Mouse (Mus musculus) liver, embryonic 16.5 days (tissue): ENCODE measurements at regions not wholly inside any gene's neighbourhood (a gene's known extent, or its start where the extent isn't known, plus 50 kb on each side); places are given as distances from the start of the nearest gene placed in this dataset.

Source experiments
- ATAC-seq: fragments of 200-750 bp; cut with Nextera tagmentation; 2 replicates; pipeline ENCODE4 v1.8.0; 2017; ENCODE audit warnings: low read depth, mild to moderate bottlenecking, moderate number of reproducible peaks, moderate library complexity
- H3K27ac ChIP-seq: fragments of 300-500 bp; sonication (generic); 2 replicates; pipeline ENCODE4 v1.5.1; 2014; ENCODE audit warnings: mild to moderate bottlenecking, low read length
- H3K27me3 ChIP-seq: fragments of 300-500 bp; sonication (generic); 2 replicates; pipeline ENCODE4 v1.6.1; 2014; ENCODE audit warnings: low read depth, low read length, mixed read lengths; ENCODE audit not compliant: control insufficient read depth, insufficient read depth
- H3K36me3 ChIP-seq: fragments of 300-500 bp; sonication (generic); 2 replicates; pipeline ENCODE4 v1.6.1; 2014; ENCODE audit warnings: mild to moderate bottlenecking; ENCODE audit not compliant: control insufficient read depth, insufficient read depth
- H3K4me1 ChIP-seq: fragments of 300-500 bp; sonication (generic); 2 replicates; pipeline ENCODE4 v1.6.1; 2014; ENCODE audit warnings: low read depth, low read length, mixed read lengths; ENCODE audit not compliant: control insufficient read depth
- H3K4me2 ChIP-seq: fragments of 300-500 bp; sonication (generic); 2 replicates; pipeline ENCODE4 v1.6.1; 2014; ENCODE audit warnings: low read depth, low read length, mixed read lengths
- H3K4me3 ChIP-seq: fragments of 300-500 bp; sonication (generic); 2 replicates; pipeline ENCODE4 v1.5.1; 2014; ENCODE audit warnings: low read depth, mild to moderate bottlenecking, low read length
- H3K9ac ChIP-seq: fragments of 300-500 bp; sonication (generic); 2 replicates; pipeline ENCODE4 v1.6.1; 2014; ENCODE audit warnings: low read depth, low read length
- H3K9me3 ChIP-seq: fragments of 300-500 bp; sonication (generic); replicated peaks from 2 replicates; pipeline ENCODE4 v1.6.1; 2016; ENCODE audit warnings: low read length; ENCODE audit not compliant: control insufficient read depth
- WGBS: fragments of 180-500 bp; shearing (Covaris S2); extraction: QIAGEN DNeasy Blood & Tissue Kit; methylation state at CpG from one replicate; pipeline ENCODE4 v1.1.7; 2014; ENCODE audit not compliant: insufficient replicate concordance; 5-methylcytosine and 5-hydroxymethylcytosine counted together

GRCm38 (mm10) chr4:135027136-135027535, 93.3 kb upstream of the Runx3 start:
- H3K27ac ChIP-seq, result no peak overlapping the region
- H3K4me1 ChIP-seq, result no peaks in the 10 kb centered on the region
- WGBS, result 65% methylated on average over 8 of the region's 8 CpGs
- H3K36me3 ChIP-seq, result no peaks in the 10 kb centered on the region
- H3K9me3 ChIP-seq, result peaks cover 4% of the 10 kb centered on the region; the same call in 1 of the 2 replicates
- no peak overlapping the region for H3K9ac ChIP-seq
- no peak overlapping the region for H3K4me3 ChIP-seq
- no peak overlapping the region for H3K4me2 ChIP-seq
- H3K27me3 ChIP-seq, result peaks cover 15% of the 10 kb centered on the region
- ATAC-seq, result no peak

DNA sequence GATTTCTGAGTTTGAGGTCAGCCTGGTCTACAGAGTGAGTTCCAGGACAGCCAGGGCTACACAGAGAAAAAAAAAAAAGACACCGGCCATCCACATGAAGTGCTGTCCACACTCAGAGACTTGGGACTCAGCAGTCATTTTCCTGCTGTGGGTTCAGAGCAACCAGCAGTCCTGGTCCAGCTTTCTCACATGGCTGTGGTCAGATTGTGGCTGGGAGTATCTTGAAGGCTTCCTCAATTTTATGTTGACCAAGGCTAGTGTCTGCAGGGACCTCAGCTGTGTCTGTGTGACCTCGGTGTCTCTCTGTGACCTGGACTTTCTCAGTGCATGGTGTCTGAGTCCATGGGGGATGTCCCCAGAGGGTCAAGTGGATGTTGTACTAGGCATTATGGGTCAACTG, 90.7 kb upstream of the Runx3 start:
- ATAC-seq, result no peak
- peaks cover 15% of the 10 kb centered on the region for H3K27me3 ChIP-seq
- no peak overlapping the region for H3K4me2 ChIP-seq
- no peak overlapping the region for H3K9ac ChIP-seq
- H3K9me3 ChIP-seq, result no peaks in the 10 kb centered on the region
- WGBS, result 61% methylated on average over 2 of the region's 2 CpGs
- H3K4me3 ChIP-seq, result no peak overlapping the region
- H3K4me1 ChIP-seq, result no peaks in the 10 kb centered on the region
- H3K27ac ChIP-seq, result no peak overlapping the region
- no peaks in the 10 kb centered on the region for H3K36me3 ChIP-seq

DNA sequence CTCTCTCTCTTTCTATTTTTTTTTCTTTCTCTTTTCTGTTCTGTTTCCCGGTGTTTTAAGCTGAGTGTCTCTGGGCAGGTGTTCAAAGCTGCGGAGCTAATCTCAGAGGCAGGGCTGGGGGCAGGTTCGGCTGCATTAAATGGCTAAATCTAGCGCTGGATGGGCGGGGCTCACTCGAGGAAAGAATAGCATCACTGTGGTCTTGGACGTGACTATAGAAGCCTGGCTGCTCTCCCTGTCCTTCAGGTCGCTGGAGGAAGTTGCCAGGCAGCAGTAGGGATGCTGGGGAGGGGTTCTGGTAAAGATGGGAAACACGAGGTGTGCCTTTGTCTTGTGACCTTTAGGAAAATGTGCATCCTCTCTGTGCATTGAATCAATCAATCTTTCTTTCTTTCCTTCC, 88.0 kb upstream of the Runx3 start:
- no peak overlapping the region for H3K9ac ChIP-seq
- H3K4me1 ChIP-seq, result no peaks in the 10 kb centered on the region
- no peak overlapping the region for H3K27ac ChIP-seq
- no peaks in the 10 kb centered on the region for H3K9me3 ChIP-seq
- no peaks in the 10 kb centered on the region for H3K36me3 ChIP-seq
- no peak overlapping the region for H3K4me2 ChIP-seq
- H3K4me3 ChIP-seq, result no peak overlapping the region
- no peak for ATAC-seq
- H3K27me3 ChIP-seq, result peaks cover 5% of the 10 kb centered on the region; the same call in 1 of the 2 replicates
- 41% methylated on average over 9 of the region's 9 CpGs for WGBS

DNA sequence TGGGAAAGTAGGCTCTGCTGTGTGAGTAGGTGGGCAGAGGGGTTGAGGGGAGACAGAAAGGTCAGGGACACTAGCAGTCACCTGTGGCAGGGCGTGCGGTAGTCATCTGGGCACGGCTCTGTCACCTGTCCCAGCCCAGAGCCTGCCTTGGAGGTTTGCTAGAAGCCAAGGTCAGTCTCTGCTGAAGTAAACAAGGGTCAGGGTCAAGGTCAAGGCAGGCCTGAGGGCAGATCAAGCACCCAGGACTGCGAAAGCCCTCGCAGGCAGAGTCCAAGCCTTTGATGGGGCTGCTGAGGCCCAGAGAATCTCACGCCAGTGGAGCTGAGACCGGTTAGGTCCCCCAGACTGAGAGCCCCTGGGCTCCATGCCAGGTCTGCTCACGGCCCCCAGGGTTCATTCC, 87.2 kb upstream of the Runx3 start:
- H3K4me3 ChIP-seq, result no peak overlapping the region
- H3K9ac ChIP-seq, result no peak overlapping the region
- 71% methylated on average over 8 of the region's 8 CpGs for WGBS
- H3K4me1 ChIP-seq, result no peaks in the 10 kb centered on the region
- no peaks in the 10 kb centered on the region for H3K9me3 ChIP-seq
- no peak for ATAC-seq
- H3K27me3 ChIP-seq, result no peaks in the 10 kb centered on the region; the same call in 1 of the 2 replicates
- H3K27ac ChIP-seq, result no peak overlapping the region
- no peaks in the 10 kb centered on the region for H3K36me3 ChIP-seq
- no peak overlapping the region for H3K4me2 ChIP-seq

- 23% methylated on average over 7 of the region's 7 CpGs for WGBS
- H3K27ac ChIP-seq, result no peak overlapping the region
- H3K27me3 ChIP-seq, result no peaks in the 10 kb centered on the region; the same call in 1 of the 2 replicates
- no peak overlapping the region for H3K9ac ChIP-seq
- ATAC-seq, result no peak
- no peak overlapping the region for H3K4me3 ChIP-seq
- no peak overlapping the region for H3K4me2 ChIP-seq
- H3K9me3 ChIP-seq, result no peaks in the 10 kb centered on the region
- no peaks in the 10 kb centered on the region for H3K36me3 ChIP-seq
- no peaks in the 10 kb centered on the region for H3K4me1 ChIP-seq
Observed at GRCm38 (mm10) chr4:135034406-135034805, 86.0 kb upstream of the Runx3 start.

GRCm38 (mm10) chr4:135036764-135037163, 83.7 kb upstream of the Runx3 start:
- H3K4me1 ChIP-seq, result no peaks in the 10 kb centered on the region
- no peak overlapping the region for H3K27ac ChIP-seq
- H3K9me3 ChIP-seq, result no peaks in the 10 kb centered on the region
- H3K4me3 ChIP-seq, result no peak overlapping the region
- ATAC-seq, result no peak
- H3K4me2 ChIP-seq, result no peak overlapping the region
- H3K27me3 ChIP-seq, result no peaks in the 10 kb centered on the region; the same call in 1 of the 2 replicates
- H3K36me3 ChIP-seq, result no peaks in the 10 kb centered on the region
- H3K9ac ChIP-seq, result no peak overlapping the region
- WGBS, result 79% methylated on average over 3 of the region's 3 CpGs

- no peaks in the 10 kb centered on the region for H3K4me1 ChIP-seq
- no peak overlapping the region for H3K4me3 ChIP-seq
- H3K27ac ChIP-seq, result no peak overlapping the region
- no peak overlapping the region for H3K9ac ChIP-seq
- H3K27me3 ChIP-seq, result no peaks in the 10 kb centered on the region; the same call in 1 of the 2 replicates
- H3K36me3 ChIP-seq, result no peaks in the 10 kb centered on the region
- H3K4me2 ChIP-seq, result no peak overlapping the region
- 70% methylated on average over 2 of the region's 2 CpGs for WGBS
- ATAC-seq, result no peak
- H3K9me3 ChIP-seq, result no peaks in the 10 kb centered on the region
Observed at GRCm38 (mm10) chr4:135039234-135039633, 81.2 kb upstream of the Runx3 start.

DNA sequence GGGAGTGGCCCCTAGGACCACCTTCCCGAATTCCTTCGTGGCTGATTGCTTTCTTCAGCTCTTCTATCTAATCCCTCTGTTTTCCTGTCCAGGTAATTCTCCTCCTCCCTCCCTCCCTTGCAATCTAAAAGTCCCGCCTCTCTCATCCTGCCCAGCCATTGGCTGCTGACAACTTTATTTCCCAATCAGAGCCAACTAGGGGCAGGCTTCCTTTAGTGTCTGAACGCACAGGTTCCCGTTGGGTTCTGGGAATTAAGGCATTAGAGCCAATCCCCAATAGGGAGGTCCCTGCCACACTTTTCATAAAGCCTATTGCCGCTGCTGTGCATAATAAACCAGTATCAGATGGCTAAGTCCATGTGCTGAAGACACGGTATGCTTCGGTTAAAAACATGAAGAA, 78.5 kb upstream of the Runx3 start:
- Histone ChIP-seq H3K9me3 (no peaks in the 10 kb centered on the region), H3K4me1 (peaks cover 4% of the 10 kb centered on the region), H3K27ac (no peak overlapping the region), H3K9ac (no peak overlapping the region), H3K36me3 (no peaks in the 10 kb centered on the region), H3K4me2 (no peak overlapping the region), H3K27me3 (no peaks in the 10 kb centered on the region), H3K4me3 (no peak overlapping the region)
- 44% methylated on average over 8 of the region's 8 CpGs for WGBS
- no peak for ATAC-seq

DNA sequence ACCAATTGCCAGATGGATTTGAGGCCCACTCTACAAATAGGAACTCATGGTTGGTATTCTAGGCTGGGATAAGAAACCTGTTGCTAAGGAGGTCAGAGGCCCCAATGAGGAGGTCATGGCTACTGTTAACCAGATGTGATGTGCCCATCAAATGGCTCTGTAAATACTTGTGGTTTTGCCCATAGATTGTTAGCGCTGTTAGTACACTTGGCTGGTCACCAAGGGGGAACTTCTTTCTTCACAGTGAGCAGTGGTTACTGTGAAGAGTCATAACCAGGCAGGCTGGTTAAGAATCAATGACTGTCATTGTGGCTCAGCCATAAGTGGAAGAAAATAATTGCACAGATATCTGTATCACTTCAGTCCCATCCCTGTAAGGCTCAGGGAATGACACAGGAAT, 78.0 kb upstream of the Runx3 start:
- no peak overlapping the region for H3K4me2 ChIP-seq
- H3K27me3 ChIP-seq, result no peaks in the 10 kb centered on the region
- H3K4me3 ChIP-seq, result no peak overlapping the region
- WGBS, result 21% methylated on average over 1 of the region's 1 CpGs
- peaks cover 4% of the 10 kb centered on the region for H3K4me1 ChIP-seq
- no peaks in the 10 kb centered on the region for H3K36me3 ChIP-seq
- no peak for ATAC-seq
- no peaks in the 10 kb centered on the region for H3K9me3 ChIP-seq
- H3K9ac ChIP-seq, result no peak overlapping the region
- no peak overlapping the region for H3K27ac ChIP-seq
